ENCODE assay signal across 28 mouse cellular contexts in genomic region chr9:86233775-86234174, GRCm38 (mm10).
DNase-seq lines count a peak whose midpoint lies in the region; ATAC-seq and TF ChIP-seq lines count a peak whose summit lies in the region.
"Had no signal": no experiment of that assay in that cellular context is flagged by ENCODE, and none has a peak within 500 bp of the region (broad histone marks: within the 10 kb centered on the region; RNA-seq: fewer than 3 reads in every experiment).

No protein-coding gene starts in this region.

- H3K4me3 ChIP-seq in heart, embryonic 12.5 days, result no peak overlapping the region
- H3K4me3 ChIP-seq in heart, embryonic 11.5 days (ENCODE audit: low read depth, low read length), result no peak overlapping the region
- H3K4me3 ChIP-seq in midbrain, postnatal 0 days (ENCODE audit: low read depth, low read length), result no peak overlapping the region
- no peak overlapping the region for H3K4me3 ChIP-seq in midbrain, embryonic 15.5 days
- H3K4me3 ChIP-seq in liver, embryonic 16.5 days (ENCODE audit: low read depth, low read length), result no peak overlapping the region
- H3K4me3 ChIP-seq: forebrain, embryonic 13.5 days; gastrocnemius, adult 2 months; heart, embryonic 15.5 days; hindbrain, embryonic 13.5 days; left cerebral cortex, adult 2 months; limb, embryonic 12.5 days; liver, embryonic 15.5 days; neural tube, embryonic 12.5 days had no signal

- H3K9me3 ChIP-seq in heart, embryonic 12.5 days (replicated peaks), result no peaks in the 10 kb centered on the region
- no peaks in the 10 kb centered on the region for H3K9me3 ChIP-seq in heart, embryonic 11.5 days (replicated peaks; ENCODE audit: control insufficient read depth, low read length)
- H3K9me3 ChIP-seq in midbrain, postnatal 0 days (ENCODE audit: low read length), result no peaks in the 10 kb centered on the region
- 0 out of 2 replicates have a peak, but pooled peaks cover 4% of the 10 kb centered on the region for H3K9me3 ChIP-seq in midbrain, embryonic 15.5 days
- no peaks in the 10 kb centered on the region for H3K9me3 ChIP-seq in liver, embryonic 16.5 days (replicated peaks; ENCODE audit: control insufficient read depth, low read length)
- H3K9me3 ChIP-seq: heart, embryonic 15.5 days; hindbrain, embryonic 13.5 days; limb, embryonic 12.5 days; liver, embryonic 15.5 days; neural tube, embryonic 12.5 days had no signal

- 48% methylated on average over 7 of the region's 7 CpGs for WGBS in heart, embryonic 12.5 days
- WGBS in heart, embryonic 11.5 days (ENCODE audit: insufficient replicate concordance), result 57% methylated on average over 7 of the region's 7 CpGs
- 87% methylated on average over 7 of the region's 7 CpGs for WGBS in midbrain, postnatal 0 days
- 88% methylated on average over 7 of the region's 7 CpGs for WGBS in midbrain, embryonic 15.5 days
- 43% methylated on average over 7 of the region's 7 CpGs for WGBS in liver, embryonic 16.5 days (ENCODE audit: insufficient replicate concordance)

- H3K4me2 ChIP-seq in heart, embryonic 12.5 days, result no peak overlapping the region
- no peak overlapping the region for H3K4me2 ChIP-seq in heart, embryonic 11.5 days
- no peak overlapping the region for H3K4me2 ChIP-seq in midbrain, postnatal 0 days (ENCODE audit: low read depth, low read length, poor library complexity, severe bottlenecking)
- no peak overlapping the region for H3K4me2 ChIP-seq in midbrain, embryonic 15.5 days
- no peak overlapping the region for H3K4me2 ChIP-seq in liver, embryonic 16.5 days (ENCODE audit: low read depth, low read length)
- H3K4me2 ChIP-seq: forebrain, embryonic 13.5 days; heart, embryonic 15.5 days; hindbrain, embryonic 13.5 days; limb, embryonic 12.5 days; liver, embryonic 15.5 days; neural tube, embryonic 12.5 days had no signal

- no peaks in the 10 kb centered on the region for H3K36me3 ChIP-seq in heart, embryonic 12.5 days
- H3K36me3 ChIP-seq in heart, embryonic 11.5 days (ENCODE audit: control insufficient read depth, insufficient read depth, low read length), result no peaks in the 10 kb centered on the region
- H3K36me3 ChIP-seq in midbrain, postnatal 0 days (ENCODE audit: insufficient read depth, low read length), result no peaks in the 10 kb centered on the region
- no peaks in the 10 kb centered on the region for H3K36me3 ChIP-seq in midbrain, embryonic 15.5 days (replicated peaks)
- no peaks in the 10 kb centered on the region for H3K36me3 ChIP-seq in liver, embryonic 16.5 days (ENCODE audit: control insufficient read depth, insufficient read depth)
- H3K36me3 ChIP-seq: G1E; heart, embryonic 15.5 days; hindbrain, embryonic 13.5 days; limb, embryonic 12.5 days; liver, embryonic 15.5 days; neural tube, embryonic 12.5 days had no signal

- H3K4me1 ChIP-seq in heart, embryonic 12.5 days (replicated peaks), result 0 out of 2 replicates have a peak, but pooled peaks cover 7% of the 10 kb centered on the region
- no peaks in the 10 kb centered on the region for H3K4me1 ChIP-seq in heart, embryonic 11.5 days (ENCODE audit: control insufficient read depth, insufficient read depth, low read length)
- 0 out of 2 replicates have a peak, but pooled peaks cover 3% of the 10 kb centered on the region for H3K4me1 ChIP-seq in midbrain, postnatal 0 days (ENCODE audit: insufficient read depth, low read length)
- peaks cover 6% of the 10 kb centered on the region for H3K4me1 ChIP-seq in midbrain, embryonic 15.5 days
- H3K4me1 ChIP-seq in liver, embryonic 16.5 days (ENCODE audit: control insufficient read depth, low read depth, low read length), result no peaks in the 10 kb centered on the region
- H3K4me1 ChIP-seq: liver, embryonic 15.5 days; neural tube, embryonic 12.5 days had no signal

- H3K27ac ChIP-seq in heart, embryonic 12.5 days (ENCODE audit: poor library complexity, severe bottlenecking), result no peak overlapping the region
- no peak overlapping the region for H3K27ac ChIP-seq in heart, embryonic 11.5 days (ENCODE audit: low read depth, low read length)
- no peak overlapping the region for H3K27ac ChIP-seq in midbrain, postnatal 0 days (ENCODE audit: low read depth, low read length)
- no peak overlapping the region for H3K27ac ChIP-seq in midbrain, embryonic 15.5 days
- H3K27ac ChIP-seq in liver, embryonic 16.5 days (ENCODE audit: low read length), result no peak overlapping the region
- H3K27ac ChIP-seq: forebrain, embryonic 13.5 days; gastrocnemius, adult 2 months; heart, embryonic 15.5 days; hindbrain, embryonic 13.5 days; left cerebral cortex, adult 2 months; limb, embryonic 12.5 days; liver, embryonic 15.5 days; neural tube, embryonic 12.5 days had no signal

- H3K27me3 ChIP-seq in heart, embryonic 12.5 days (replicated peaks), result no peaks in the 10 kb centered on the region
- H3K27me3 ChIP-seq in heart, embryonic 11.5 days (ENCODE audit: control insufficient read depth, insufficient read depth, low read length), result no peaks in the 10 kb centered on the region
- no peaks in the 10 kb centered on the region for H3K27me3 ChIP-seq in midbrain, postnatal 0 days (ENCODE audit: insufficient read depth, low read length)
- H3K27me3 ChIP-seq in midbrain, embryonic 15.5 days (replicated peaks), result no peaks in the 10 kb centered on the region
- H3K27me3 ChIP-seq in liver, embryonic 16.5 days (ENCODE audit: control insufficient read depth, insufficient read depth, low read depth, low read length), result no peaks in the 10 kb centered on the region
- H3K27me3 ChIP-seq: forebrain, embryonic 13.5 days; heart, embryonic 15.5 days; hindbrain, embryonic 13.5 days; limb, embryonic 12.5 days; liver, embryonic 15.5 days; neural tube, embryonic 12.5 days had no signal

- no peak overlapping the region for H3K9ac ChIP-seq in heart, embryonic 12.5 days
- no peak overlapping the region for H3K9ac ChIP-seq in heart, embryonic 11.5 days (ENCODE audit: low read depth, low read length)
- no peak overlapping the region for H3K9ac ChIP-seq in midbrain, postnatal 0 days (replicated peaks; ENCODE audit: low read length, poor library complexity, severe bottlenecking)
- H3K9ac ChIP-seq in midbrain, embryonic 15.5 days, result no peak overlapping the region
- no peak overlapping the region for H3K9ac ChIP-seq in liver, embryonic 16.5 days (ENCODE audit: low read depth, low read length)
- H3K9ac ChIP-seq: forebrain, embryonic 13.5 days; heart, embryonic 15.5 days; hindbrain, embryonic 13.5 days; limb, embryonic 12.5 days; liver, embryonic 15.5 days; neural tube, embryonic 12.5 days had no signal

- peak; percentile 22 for DNase-seq in midbrain, postnatal 0 days (ENCODE audit: low spot score)
- peak; percentile 9 for DNase-seq in c-Kit-positive CD71-positive TER-119-negative erythroid progenitor cells, embryonic 14.5 days (ENCODE audit: low read depth)
- DNase-seq in kidney, postnatal 10 days, result no peak
- no peak for DNase-seq in layer of hippocampus, postnatal 36 days
- DNase-seq: adrenal gland, postnatal 25 days; cerebellum, adult 9-10 months; cerebellum, postnatal 36 days; gastrocnemius, adult 2 months; heart, postnatal 36 days; kidney, adult 9 months; kidney, postnatal 14 days; layer of hippocampus, adult 9-11 months; lung, postnatal 4 days; midbrain, embryonic 14.5 days; right cerebral cortex, postnatal 4 days had no signal

- ATAC-seq in heart, embryonic 12.5 days (ENCODE audit: insufficient number of reproducible peaks, low FRiP score), result 0 out of 2 replicates have a peak, but pooled peaks have one; percentile 22
- ATAC-seq in heart, embryonic 11.5 days (replicated peaks; ENCODE audit: insufficient number of reproducible peaks, low FRiP score, low TSS enrichment), result no peak
- no peak for ATAC-seq in midbrain, postnatal 0 days (ENCODE audit: low FRiP score)
- no peak for ATAC-seq in midbrain, embryonic 15.5 days (replicated peaks)
- 0 out of 2 replicates have a peak, but pooled peaks have one; percentile 24 for ATAC-seq in liver, embryonic 16.5 days (ENCODE audit: low read depth)
- ATAC-seq: forebrain, embryonic 13.5 days; intestine, postnatal 0 days had no signal

- no peak for TF ChIP-seq CTCF in midbrain, postnatal 0 days (IDR thresholded peaks at IDR 0.05)

Comparison
In these comparisons a context has a peak if more than half of its experiments do, and no peak if none do; other contexts are left out.
1. ATAC-seq: peak in heart, embryonic 12.5 days (single experiment) and liver, embryonic 16.5 days (single experiment); none in heart, embryonic 11.5 days (single experiment), midbrain, postnatal 0 days (single experiment) and midbrain, embryonic 15.5 days (single experiment).
2. DNase-seq: peak in midbrain, postnatal 0 days (single experiment) and c-Kit-positive CD71-positive TER-119-negative erythroid progenitor cells, embryonic 14.5 days (single experiment); none in kidney, postnatal 10 days (single experiment) and layer of hippocampus, postnatal 36 days (0 of 2).